Mouse (Mus musculus): ENCODE results near the gene Pappa2. TPM values are rescaled to one million over a fixed set of nuclear protein-coding genes. Genes with fewer than 3 reads are reported as not detected.

The Pappa2 gene
- 1 to 10 TPM; 1.1 to 2.9 (median 2.6) TPM for total RNA-seq (2022)

DNA sequence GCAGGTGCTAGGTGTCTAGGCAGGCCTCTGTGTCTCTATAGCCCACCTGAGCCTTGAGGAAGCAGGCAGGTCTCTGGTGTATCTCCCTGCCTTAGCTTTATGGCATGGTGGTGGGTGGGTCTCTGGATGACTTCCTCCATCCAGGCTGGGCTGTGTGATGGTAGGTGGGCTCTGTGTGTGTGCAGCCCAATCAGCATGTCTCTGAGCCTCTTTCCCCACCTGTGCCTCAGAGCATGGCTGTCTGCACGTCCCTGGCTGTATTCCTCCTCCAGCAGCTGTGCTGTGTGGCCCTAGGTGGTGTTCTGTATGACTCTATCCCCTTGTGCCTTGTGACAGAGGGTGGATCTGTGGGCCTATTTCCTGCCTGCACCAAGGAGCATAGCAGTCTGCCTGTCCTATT is at the start of gene Pappa2:
Gene Pappa2 (minus strand): TSS at position 101 of the 400 bp plus-strand sequence.
- DNase-seq (ENCODE audit: low spot score in 2 of 2), result no peak

GRCm38 (mm10) chr1:159029106-159029505 is 48.8 kb upstream of the Pappa2 start:
- no peak for DNase-seq (ENCODE audit: low spot score in 2 of 2)

GRCm38 (mm10) chr1:159014940-159015660 is 34.8 kb upstream of the Pappa2 start:
- DNase-seq (ENCODE audit: low spot score in 2 of 2), result no peak

GRCm38 (mm10) chr1:158987042-158987441 is 6.8 kb upstream of the Pappa2 start:
- no peak for DNase-seq (ENCODE audit: low spot score in 2 of 2)

GRCm38 (mm10) chr1:158962340-158962739 is 17.9 kb downstream of the Pappa2 start:
- no peak for DNase-seq (ENCODE audit: low spot score in 2 of 2)

GRCm38 (mm10) chr1:158960984-158961383 is 19.3 kb downstream of the Pappa2 start:
- no peak for DNase-seq (ENCODE audit: low spot score in 2 of 2)

DNA sequence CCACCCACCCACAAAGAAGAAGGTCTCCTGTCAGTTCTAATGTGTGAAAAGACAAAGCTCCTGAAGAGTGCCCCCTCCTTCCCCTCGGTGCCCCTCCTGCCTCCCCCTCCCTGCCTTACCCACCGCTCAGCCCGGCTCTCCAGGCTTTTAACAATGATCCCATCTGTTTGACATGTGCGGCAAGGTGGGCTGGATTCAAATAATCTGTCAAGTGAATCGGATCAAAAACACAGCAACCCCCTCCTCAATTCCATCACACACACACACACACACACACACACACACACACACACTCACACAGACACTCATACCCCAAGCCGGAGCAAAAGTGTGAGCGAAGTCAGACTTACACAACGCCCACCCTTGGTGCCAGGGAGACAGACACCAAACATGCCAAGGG is 19.7 kb downstream of the Pappa2 start:
- DNase-seq (ENCODE audit: low spot score in 2 of 2), result no peak

DNA sequence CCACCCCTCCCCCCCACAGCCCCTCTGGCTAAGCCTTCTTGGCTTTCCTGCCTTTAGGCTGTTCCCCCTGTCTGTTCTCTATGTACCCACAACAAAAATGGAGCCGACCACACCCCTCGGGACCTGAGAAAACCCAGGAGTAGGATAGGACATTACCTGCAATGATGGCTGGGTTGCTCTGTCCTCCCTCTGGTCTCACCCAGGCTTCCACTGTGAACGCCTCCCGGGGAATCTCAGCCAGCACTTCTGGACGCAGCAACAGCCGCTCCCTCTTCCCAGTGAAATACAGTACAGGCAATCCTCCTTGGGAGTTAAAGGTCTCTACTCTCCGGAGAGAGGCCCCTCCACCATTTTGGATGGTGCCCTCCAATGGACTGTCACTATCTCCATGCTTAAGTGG is 23.9 kb downstream of the Pappa2 start:
- DNase-seq (ENCODE audit: low spot score in 2 of 2), result no peak

GRCm38 (mm10) chr1:158954785-158955184 is 25.5 kb downstream of the Pappa2 start:
- DNase-seq (ENCODE audit: low spot score in 2 of 2), result no peak

GRCm38 (mm10) chr1:158953479-158954207 is 26.6 kb downstream of the Pappa2 start:
- peak in 1 of 2 experiments; percentile 44 for DNase-seq (ENCODE audit: low spot score in 2 of 2)

DNA sequence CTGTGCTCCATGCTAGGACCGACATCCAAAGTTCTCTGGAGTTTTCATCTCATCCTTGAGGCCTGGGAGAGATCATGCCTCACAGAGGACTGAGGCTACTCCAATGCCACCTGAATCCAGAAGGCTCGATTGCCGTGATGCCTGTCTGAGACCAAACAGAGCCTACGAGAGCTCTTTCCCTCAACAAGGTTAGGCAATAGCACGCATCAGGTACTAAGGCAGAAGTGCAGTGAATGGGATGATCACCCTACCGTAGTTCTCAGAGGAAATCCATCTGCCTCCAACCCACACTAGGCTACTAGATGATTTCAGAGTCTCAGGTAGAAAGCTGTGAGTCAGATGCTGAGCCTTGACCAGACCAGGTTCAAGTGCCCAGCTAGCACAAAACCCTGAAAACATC is 31.2 kb downstream of the Pappa2 start:
- no peak for DNase-seq (ENCODE audit: low spot score in 2 of 2)

GRCm38 (mm10) chr1:158947981-158948735 is 32.1 kb downstream of the Pappa2 start:
- no peak for DNase-seq (ENCODE audit: low spot score in 2 of 2)

DNA sequence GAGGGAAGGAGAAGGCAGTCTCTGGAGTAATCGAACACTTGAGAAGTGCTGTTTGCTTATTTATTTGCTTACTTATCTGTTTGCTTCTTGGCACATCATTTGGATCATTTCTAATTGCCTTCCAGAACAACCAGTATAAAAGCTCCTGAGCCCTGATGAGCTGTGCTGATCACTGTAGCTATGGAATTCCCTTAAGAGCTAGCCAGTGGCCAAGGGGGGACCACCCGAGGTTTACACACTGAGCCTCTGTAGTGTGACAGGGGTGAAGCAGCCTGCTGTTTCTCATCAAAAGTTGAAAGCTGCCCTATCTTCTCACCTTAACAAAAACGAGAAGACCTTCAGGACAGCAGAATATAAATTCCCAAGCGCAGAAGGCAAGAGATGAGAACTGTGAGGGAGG is 35.4 kb downstream of the Pappa2 start:
- no peak for DNase-seq (ENCODE audit: low spot score in 2 of 2)

- no peak for DNase-seq (ENCODE audit: low spot score in 2 of 2)
Measured at GRCm38 (mm10) chr1:158942864-158943263, 37.4 kb downstream of the Pappa2 start.

GRCm38 (mm10) chr1:158940966-158941365 is 39.3 kb downstream of the Pappa2 start:
- DNase-seq (ENCODE audit: low spot score in 2 of 2), result no peak

GRCm38 (mm10) chr1:158934447-158934846 is 45.8 kb downstream of the Pappa2 start:
- DNase-seq (ENCODE audit: low spot score in 2 of 2), result no peak

DNA sequence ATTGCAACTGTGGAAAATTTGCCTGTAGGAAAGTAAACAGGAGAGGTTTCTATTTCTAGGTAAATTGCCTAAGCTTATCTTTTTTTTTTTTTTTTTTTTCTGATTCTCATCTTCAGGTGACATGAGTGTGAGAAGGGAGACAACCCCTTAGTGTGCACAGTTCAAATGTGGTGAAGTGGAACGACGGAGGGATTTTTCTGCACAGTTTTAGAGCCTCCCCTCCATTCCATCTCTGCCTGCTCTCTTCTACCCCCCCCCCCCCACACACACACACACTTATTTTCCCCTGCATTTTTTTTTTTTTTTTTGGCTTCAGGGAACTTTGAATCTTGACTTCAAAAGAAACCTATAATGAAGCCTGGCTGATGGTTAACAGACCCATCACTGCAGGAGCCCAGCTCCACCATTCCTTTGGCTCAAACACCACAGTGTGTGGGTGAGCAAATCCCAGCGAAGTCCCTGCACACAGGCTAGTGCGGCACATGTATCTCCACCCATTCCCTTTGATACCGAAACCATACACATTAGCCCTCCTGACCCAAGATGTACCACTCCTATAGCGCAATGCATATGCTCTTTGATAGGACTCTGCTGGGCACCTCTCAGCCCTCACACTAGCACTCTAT is 49.0 kb downstream of the Pappa2 start:
- DNase-seq (ENCODE audit: low spot score in 2 of 2), result no peak

GRCm38 (mm10) chr1:158929369-158929768 is 50.9 kb downstream of the Pappa2 start:
- no peak for DNase-seq (ENCODE audit: low spot score in 2 of 2)

GRCm38 (mm10) chr1:158920451-158920850 is 59.8 kb downstream of the Pappa2 start:
- no peak for DNase-seq (ENCODE audit: low spot score in 2 of 2)

DNA sequence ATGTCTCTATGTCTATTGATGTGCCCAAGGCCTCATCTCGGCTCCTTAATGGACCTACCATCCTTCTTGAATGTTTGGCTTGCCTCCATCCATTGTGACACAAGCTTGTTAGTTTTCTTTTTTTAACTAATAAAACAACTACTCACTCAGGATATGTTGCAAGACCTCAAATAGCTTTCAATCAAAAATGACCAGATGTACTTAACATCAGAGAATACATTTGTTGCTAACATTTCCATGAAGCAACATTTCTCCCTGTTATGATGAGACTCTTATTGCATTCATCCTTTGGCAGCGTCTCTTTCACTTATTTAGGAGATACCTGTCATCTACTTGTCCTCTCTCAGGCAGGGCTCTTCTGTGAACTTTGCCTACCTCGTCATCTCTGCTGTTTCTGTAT is 61.4 kb downstream of the Pappa2 start:
- no peak for DNase-seq (ENCODE audit: low spot score in 2 of 2)

DNA sequence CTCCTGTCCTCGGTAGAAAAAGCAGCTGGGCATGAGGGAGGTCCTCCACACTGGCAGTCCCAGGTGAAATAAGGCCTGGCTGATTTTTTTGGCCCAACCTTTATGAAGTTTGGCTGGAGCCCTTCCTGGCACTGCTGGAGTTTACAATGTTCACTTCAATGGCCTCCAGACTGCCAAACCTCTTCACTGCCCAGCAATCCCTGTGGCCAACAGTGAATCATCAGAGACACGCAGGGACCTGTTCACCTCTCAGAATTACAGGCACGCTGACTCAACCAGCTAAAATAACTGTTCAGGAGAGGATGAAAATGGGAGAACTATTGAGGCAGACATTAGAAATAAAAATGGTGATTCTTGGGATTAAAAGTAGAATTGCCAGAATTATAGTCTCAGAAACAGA is 63.2 kb downstream of the Pappa2 start:
- no peak for DNase-seq (ENCODE audit: low spot score in 2 of 2)

GRCm38 (mm10) chr1:158915592-158915991 is 64.7 kb downstream of the Pappa2 start:
- no peak for DNase-seq (ENCODE audit: low spot score in 2 of 2)

Data from left cerebral cortex, adult 8-10 months (tissue).